Mouse (Mus musculus): ENCODE measurements at regions not wholly inside any gene's neighbourhood (a gene's known extent, or its start where the extent isn't known, plus 50 kb on each side); places are given as distances from the start of the nearest gene placed in this dataset.

DNA sequence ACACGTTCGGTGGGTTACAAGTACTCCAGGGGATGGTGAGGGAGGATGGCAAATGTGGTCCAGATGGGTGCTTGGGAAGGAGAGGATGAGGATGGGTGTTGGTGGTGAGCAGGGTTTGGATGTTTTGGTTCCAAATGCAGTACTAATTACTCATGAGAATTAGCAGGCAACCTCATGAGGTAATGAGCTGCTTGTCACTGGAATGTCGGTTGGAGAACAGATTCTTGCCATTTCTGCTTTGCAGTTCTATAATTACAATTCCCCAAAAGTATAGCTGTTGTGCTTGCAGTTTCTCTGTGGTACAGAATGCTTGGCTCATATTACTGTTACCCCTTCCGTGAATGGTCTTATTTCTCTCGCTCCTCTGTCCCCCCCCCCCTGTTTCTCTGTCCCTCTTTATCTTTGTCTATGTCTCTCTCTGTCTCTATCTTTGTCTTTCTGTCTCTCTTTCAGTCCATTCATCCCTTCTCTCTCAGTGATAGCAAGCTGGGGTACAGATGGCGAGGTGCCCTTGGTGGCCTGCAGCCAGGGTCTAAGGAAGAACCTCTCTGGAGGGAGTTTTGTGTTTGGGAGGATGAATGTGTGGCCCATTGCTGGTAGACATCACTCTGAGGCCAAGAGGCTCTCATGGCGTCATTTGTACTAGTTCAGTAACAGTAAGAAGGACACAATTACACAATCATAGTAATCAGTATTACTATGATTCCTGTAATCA lies 232.5 kb downstream of the Enc1 start:
- no peaks in the 10 kb centered on the region for H3K36me3 ChIP-seq (ENCODE audit: control insufficient read depth in 1 of 2, insufficient read depth in 2 of 2, low read length in 2 of 2)
- no peak overlapping the region for H3K4me3 ChIP-seq (ENCODE audit: control insufficient read depth in 1 of 2, insufficient read depth in 1 of 2, low read depth in 2 of 2, low read length in 2 of 2)
- H3K27me3 ChIP-seq (ENCODE audit: control insufficient read depth in 1 of 2, insufficient read depth in 2 of 2, low read length in 2 of 2) = no peaks in the 10 kb centered on the region; a peak in 1 of 4 replicates

GRCm38 (mm10) chr13:97469999-97470398 lies 229.1 kb downstream of the Enc1 start:
- no peak overlapping the region for H3K4me3 ChIP-seq (ENCODE audit: control insufficient read depth in 1 of 2, insufficient read depth in 1 of 2, low read depth in 2 of 2, low read length in 2 of 2)
- TF ChIP-seq KAT2A (conservative IDR thresholded peaks at IDR 0.05; ENCODE audit: low read depth, low read length) (no peak), NELFE (IDR thresholded peaks at IDR 0.05; ENCODE audit: low read depth, low read length) (no peak), TBP (IDR thresholded peaks at IDR 0.05; ENCODE audit: low read depth, low read length) (no peak), TCF12 (IDR thresholded peaks at IDR 0.05; ENCODE audit: low read depth, low read length) (no peak), ELF1 (IDR thresholded peaks at IDR 0.05; ENCODE audit: low read depth, low read length) (no peak), TAL1 (IDR thresholded peaks at IDR 0.05; ENCODE audit: low read length) (no peak), ZNF384 (IDR thresholded peaks at IDR 0.05; ENCODE audit: low read depth, low read length) (no peak)
- DNase-seq (ENCODE audit: low read depth, low spot score) = no peak
- no peaks in the 10 kb centered on the region; a peak in 1 of 4 replicates for H3K27me3 ChIP-seq (ENCODE audit: control insufficient read depth in 1 of 2, insufficient read depth in 2 of 2, low read length in 2 of 2)
- peaks cover 0 to 7% of the 10 kb centered on the region in 2 experiments; a peak in 2 of 4 replicates for H3K36me3 ChIP-seq (ENCODE audit: control insufficient read depth in 1 of 2, insufficient read depth in 2 of 2, low read length in 2 of 2)
- no peak overlapping the region for H3K27ac ChIP-seq (ENCODE audit: control insufficient read depth, low read depth, low read length)
- no peak overlapping the region for H3K9ac ChIP-seq (ENCODE audit: control insufficient read depth, low read depth, low read length, poor library complexity, severe bottlenecking)
- no peaks in the 10 kb centered on the region for H3K79me2 ChIP-seq (ENCODE audit: control insufficient read depth, insufficient read depth, low read length, poor library complexity)
- no peaks in the 10 kb centered on the region for H3K9me3 ChIP-seq (replicated peaks; ENCODE audit: insufficient read depth, low read length)
- H3K4me1 ChIP-seq (ENCODE audit: control insufficient read depth in 1 of 2, insufficient read depth in 2 of 2, low read length in 2 of 2) = peaks cover 7 to 8% of the 10 kb centered on the region in 2 experiments

More for the DNA sequence above, 232.5 kb downstream of the Enc1 start:
- Histone ChIP-seq H3K9me3 (replicated peaks; ENCODE audit: insufficient read depth, low read length) (no peaks in the 10 kb centered on the region), H3K9ac (ENCODE audit: control insufficient read depth, low read depth, low read length, poor library complexity, severe bottlenecking) (no peak overlapping the region), H3K79me2 (ENCODE audit: control insufficient read depth, insufficient read depth, low read length, poor library complexity) (no peaks in the 10 kb centered on the region), H3K27ac (ENCODE audit: control insufficient read depth, low read depth, low read length) (no peak overlapping the region), H3K4me1 (ENCODE audit: control insufficient read depth in 1 of 2, insufficient read depth in 2 of 2, low read length in 2 of 2) (no peaks in the 10 kb centered on the region; a peak in 1 of 4 replicates)
- TF ChIP-seq MXI1 (IDR thresholded peaks at IDR 0.05; ENCODE audit: low read depth, low read length) (no peak), SMC3 (IDR thresholded peaks at IDR 0.05; ENCODE audit: low read depth, low read length) (no peak), E2F4 (IDR thresholded peaks at IDR 0.05; ENCODE audit: borderline replicate concordance, low read depth, low read length) (no peak), POLR2AphosphoS2 (IDR thresholded peaks at IDR 0.05; ENCODE audit: low read length) (no peak), POLR2AphosphoS5 (IDR thresholded peaks at IDR 0.05; ENCODE audit: borderline replicate concordance, low read depth, low read length) (no peak), MEF2A (IDR thresholded peaks at IDR 0.05; ENCODE audit: extremely low read depth, insufficient replicate concordance, low read depth, low read length, poor library complexity, severe bottlenecking) (no peak), EP300 (IDR thresholded peaks at IDR 0.05; ENCODE audit: low read depth in 1 of 2, low read length in 2 of 2) (no peak), UBTF (IDR thresholded peaks at IDR 0.05; ENCODE audit: borderline replicate concordance, insufficient read depth, low read depth, low read length) (no peak), RCOR1 (IDR thresholded peaks at IDR 0.05; ENCODE audit: low read depth, low read length) (no peak), ZMIZ1 (IDR thresholded peaks at IDR 0.05; ENCODE audit: low read depth, low read length) (no peak), BHLHE40 (IDR thresholded peaks at IDR 0.05; ENCODE audit: borderline replicate concordance, low read depth, low read length) (no peak), CHD2 (IDR thresholded peaks at IDR 0.05; ENCODE audit: low read length) (no peak), ZNF384 (IDR thresholded peaks at IDR 0.05; ENCODE audit: low read depth, low read length) (no peak), TBP (IDR thresholded peaks at IDR 0.05; ENCODE audit: low read depth, low read length) (no peak), SIN3A (IDR thresholded peaks at IDR 0.05; ENCODE audit: low read length) (no peak), CHD1 (IDR thresholded peaks at IDR 0.05; ENCODE audit: low read depth, low read length) (no peak), MAFK (IDR thresholded peaks at IDR 0.05; ENCODE audit: borderline replicate concordance, low read depth, low read length) (no peak), ZC3H11A (IDR thresholded peaks at IDR 0.05; ENCODE audit: low read depth, low read length) (no peak)
- DNase-seq (ENCODE audit: low read depth, low spot score) = no peak

Data from MEL (cell line).